Mouse (Mus musculus): ENCODE measurements around the gene Olfr382. TPM values are rescaled to one million over a fixed set of nuclear protein-coding genes. Genes with fewer than 3 reads are reported as not detected.
"Not testable (repeated sequence)": the region's sequence is repeated elsewhere in the genome, so short reads cannot be mapped to it uniquely, and the experiment has no call there.

Gene Olfr382
- not detected in 2 replicates for polyA plus RNA-seq (2015; fragmentation: Nextera tagmentation; extraction: Ambion mirVana)

- Histone ChIP-seq H3K4me3 (no peak within 1 kb of the TSS), H3K36me3 (no peaks in the 10 kb centered on the region), H3K4me2 (replicated peaks) (no peak within 1 kb of the TSS), H3K27ac (no peak within 1 kb of the TSS), H3K27me3 (no peaks in the 10 kb centered on the region), H3K9me3 (peaks cover 15% of the 10 kb centered on the region), H3K9ac (no peak within 1 kb of the TSS), H3K4me1 (no peaks in the 10 kb centered on the region)
- no peak for ATAC-seq (ENCODE audit: low FRiP score, low read depth)
These were observed at the start of gene Olfr382 for GRCm38 (mm10) chr11:73517097-73517496. Olfr382 (minus strand) TSS chr11:73517197.

- not testable (repeated sequence) for H3K9ac ChIP-seq; H3K4me3 ChIP-seq; H3K9me3 ChIP-seq; H3K4me1 ChIP-seq; H3K36me3 ChIP-seq; H3K27me3 ChIP-seq; ATAC-seq (ENCODE audit: low FRiP score, low read depth); H3K4me2 ChIP-seq (replicated peaks); H3K27ac ChIP-seq
- 91% methylated on average over 1 of the region's 1 CpGs for WGBS
These were observed 12.0 kb upstream of the Olfr382 start for GRCm38 (mm10) chr11:73528971-73529370.

- Histone ChIP-seq H3K4me2 (replicated peaks) (no peak within 1 kb of the TSS), H3K9ac (no peak within 1 kb of the TSS), H3K27ac (no peak within 1 kb of the TSS), H3K9me3 (no peaks in the 10 kb centered on the region), H3K27me3 (no peaks in the 10 kb centered on the region), H3K4me3 (no peak within 1 kb of the TSS), H3K4me1 (no peaks in the 10 kb centered on the region), H3K36me3 (no peaks in the 10 kb centered on the region)
- no peak for ATAC-seq (ENCODE audit: low FRiP score, low read depth)
These were observed 25.5 kb downstream of the Olfr382 start, which contains the start of gene Olfr381 for GRCm38 (mm10) chr11:73491503-73491902. Olfr381 (minus strand) TSS chr11:73491603.

Other genes starting within 250 kb of the Olfr382 start
- 0.09 and 0.14 TPM in 2 replicates for gene Trpv3, start 249.8 kb downstream of the Olfr382 start, polyA plus RNA-seq (2015; fragmentation: Nextera tagmentation; extraction: Ambion mirVana)
- 1.0 and 1.2 TPM in 2 replicates for gene Aspa, start 187.6 kb downstream of the Olfr382 start, polyA plus RNA-seq (2015; fragmentation: Nextera tagmentation; extraction: Ambion mirVana)
- not detected in 2 replicates for gene Gm49340, start 187.5 kb downstream of the Olfr382 start, polyA plus RNA-seq (2015; fragmentation: Nextera tagmentation; extraction: Ambion mirVana)
- not detected in 2 replicates for gene Spata22, start 187.5 kb downstream of the Olfr382 start, polyA plus RNA-seq (2015; fragmentation: Nextera tagmentation; extraction: Ambion mirVana)
- gene Olfr20, start 166.4 kb downstream of the Olfr382 start, polyA plus RNA-seq (2015; fragmentation: Nextera tagmentation; extraction: Ambion mirVana): not detected in 2 replicates
- gene Olfr376, start 146.0 kb downstream of the Olfr382 start, polyA plus RNA-seq (2015; fragmentation: Nextera tagmentation; extraction: Ambion mirVana): not detected in 2 replicates
- gene Olfr1, start 117.6 kb downstream of the Olfr382 start, polyA plus RNA-seq (2015; fragmentation: Nextera tagmentation; extraction: Ambion mirVana): not detected in 2 replicates
- gene Olfr378, start 88.7 kb downstream of the Olfr382 start, polyA plus RNA-seq (2015; fragmentation: Nextera tagmentation; extraction: Ambion mirVana): not detected in 2 replicates
- gene Olfr380, start 59.7 kb downstream of the Olfr382 start, polyA plus RNA-seq (2015; fragmentation: Nextera tagmentation; extraction: Ambion mirVana): not detected in 2 replicates
- not detected in 2 replicates for gene Olfr381, start 25.6 kb downstream of the Olfr382 start, polyA plus RNA-seq (2015; fragmentation: Nextera tagmentation; extraction: Ambion mirVana)
- not detected in 2 replicates for gene Olfr385, start 75.8 kb upstream of the Olfr382 start, polyA plus RNA-seq (2015; fragmentation: Nextera tagmentation; extraction: Ambion mirVana)
- gene Olfr384, start 81.4 kb upstream of the Olfr382 start, polyA plus RNA-seq (2015; fragmentation: Nextera tagmentation; extraction: Ambion mirVana): not detected in 2 replicates
- not detected in 2 replicates for gene Zfp735, start 171.6 kb upstream of the Olfr382 start, polyA plus RNA-seq (2015; fragmentation: Nextera tagmentation; extraction: Ambion mirVana)